Mouse (Mus musculus) gastrocnemius, postnatal 36 days (tissue): ENCODE data around the gene Cdkn1b. TPM values are rescaled to one million over a fixed set of nuclear protein-coding genes. Genes with fewer than 3 reads are reported as not detected.

Experiments used
- DNase-seq, 2 experiments: peaks; one replicate each; pipeline ENCODE4 v3.0.0; 2022
- intact Hi-C: fragments of 180-260 bp; cut with DNase I; formaldehyde crosslinking; loops from one replicate; pipeline ENCODE4 v1.15.1; 2025
- total RNA-seq, 2 experiments: library from RNA; stranded (reverse); gene quantifications; 2 replicates each; pipeline ENCODE4 v1.2.3; 2021

The Cdkn1b gene
- total RNA-seq, 2 experiments from 2014 or later, result 35.3 to 39.5 TPM

DNA sequence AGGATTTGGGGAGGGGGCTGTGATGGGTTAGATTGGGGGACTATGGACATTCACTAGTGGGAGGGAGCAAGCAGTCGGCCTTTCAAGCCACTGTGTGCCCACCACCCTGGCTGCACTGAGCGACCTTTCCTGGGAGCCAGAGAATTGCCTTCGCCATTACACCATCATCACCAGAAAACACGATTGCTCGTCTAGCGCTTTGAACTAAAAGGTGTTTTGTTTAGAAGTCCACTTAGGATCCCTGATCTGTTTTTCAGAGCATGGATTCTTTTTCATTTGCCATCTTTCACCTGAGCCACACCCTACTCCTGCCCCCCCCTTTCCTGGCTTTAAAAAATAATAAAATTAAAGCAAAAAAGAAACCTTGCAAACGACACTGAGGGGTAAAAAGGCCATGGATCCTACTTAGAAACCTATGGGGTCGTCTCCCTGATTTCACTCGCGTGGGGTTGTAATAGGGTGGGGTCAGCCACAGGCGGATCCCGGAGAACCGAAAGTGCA lies 7.4 kb downstream of the Cdkn1b start:
- no peak for DNase-seq
- intact Hi-C loops, result no loop called here

DNA sequence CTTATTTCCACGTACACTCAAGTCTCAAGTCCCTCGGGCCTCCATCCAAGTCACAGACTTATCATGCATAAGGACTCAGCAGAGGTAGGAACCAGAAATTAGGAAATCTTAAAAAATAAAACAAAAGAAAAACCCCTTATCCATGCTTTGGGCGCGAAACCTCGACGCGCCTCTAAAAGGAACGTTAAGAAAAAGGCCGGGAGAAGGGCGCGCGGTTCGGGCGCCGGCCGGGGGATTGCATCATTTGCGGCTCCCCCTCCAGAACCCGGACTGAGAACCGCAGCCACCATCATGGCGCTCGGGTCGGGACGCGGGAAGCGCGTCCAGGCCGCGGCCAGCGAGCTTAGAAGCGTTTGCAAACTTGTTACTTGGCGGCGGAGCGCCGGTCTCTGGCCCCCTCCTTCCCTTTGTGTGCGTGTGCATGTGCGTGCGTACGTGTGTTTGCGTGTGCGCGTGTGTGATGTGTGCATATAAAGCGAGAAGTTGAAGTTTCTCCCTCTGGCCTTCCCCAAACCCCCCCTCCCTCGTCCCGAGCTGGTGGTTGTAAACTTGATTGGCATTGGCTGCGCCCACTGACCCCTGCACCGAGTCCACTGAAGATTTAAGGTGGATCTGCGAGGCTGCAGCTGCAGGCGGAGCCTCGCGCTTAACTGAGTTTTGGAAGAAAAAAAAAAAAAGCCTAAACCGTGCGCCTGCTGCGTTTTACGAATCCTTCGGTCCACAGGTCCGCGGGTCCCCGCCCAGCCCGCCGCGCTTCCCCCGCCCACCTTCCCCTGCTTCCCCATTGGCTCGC lies 8.1 kb downstream of the Cdkn1b start:
- DNase-seq, result peak; percentile 73 to 81
- intact Hi-C loops, result no loop called here

- intact Hi-C loops, result no loop called here
- peak in 1 of 2 experiments; percentile 21 for DNase-seq
Observed at GRCm38 (mm10) chr6:134928889-134929310, 8.7 kb downstream of the Cdkn1b start.

GRCm38 (mm10) chr6:134929926-134930325 lies 9.7 kb downstream of the Cdkn1b start:
- no peak for DNase-seq
- intact Hi-C loops, result no loop called here

DNA sequence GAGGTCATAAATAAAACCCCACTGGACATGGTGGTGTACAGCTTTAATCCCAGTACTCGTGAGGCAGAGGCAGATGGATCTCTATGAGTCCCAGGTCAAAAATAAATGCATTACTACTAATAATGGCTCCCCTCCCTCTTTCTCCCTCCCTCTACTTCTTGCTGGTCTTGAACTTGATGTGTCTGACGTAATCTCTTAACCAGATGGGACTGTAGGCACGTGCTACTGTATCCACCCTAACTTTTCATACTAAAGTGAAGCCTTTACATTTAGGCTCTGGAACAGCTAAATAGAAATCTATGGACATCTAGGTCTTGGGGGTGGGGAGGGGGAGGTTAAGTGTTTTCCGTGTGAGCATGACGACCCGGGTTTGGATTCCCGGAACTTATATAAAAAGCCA lies 10.2 kb downstream of the Cdkn1b start:
- intact Hi-C loops, result no loop called here
- DNase-seq, result no peak

- intact Hi-C loops, result no loop called here
- DNase-seq, result no peak
Observed at GRCm38 (mm10) chr6:134931146-134931545, 10.9 kb downstream of the Cdkn1b start.

DNA sequence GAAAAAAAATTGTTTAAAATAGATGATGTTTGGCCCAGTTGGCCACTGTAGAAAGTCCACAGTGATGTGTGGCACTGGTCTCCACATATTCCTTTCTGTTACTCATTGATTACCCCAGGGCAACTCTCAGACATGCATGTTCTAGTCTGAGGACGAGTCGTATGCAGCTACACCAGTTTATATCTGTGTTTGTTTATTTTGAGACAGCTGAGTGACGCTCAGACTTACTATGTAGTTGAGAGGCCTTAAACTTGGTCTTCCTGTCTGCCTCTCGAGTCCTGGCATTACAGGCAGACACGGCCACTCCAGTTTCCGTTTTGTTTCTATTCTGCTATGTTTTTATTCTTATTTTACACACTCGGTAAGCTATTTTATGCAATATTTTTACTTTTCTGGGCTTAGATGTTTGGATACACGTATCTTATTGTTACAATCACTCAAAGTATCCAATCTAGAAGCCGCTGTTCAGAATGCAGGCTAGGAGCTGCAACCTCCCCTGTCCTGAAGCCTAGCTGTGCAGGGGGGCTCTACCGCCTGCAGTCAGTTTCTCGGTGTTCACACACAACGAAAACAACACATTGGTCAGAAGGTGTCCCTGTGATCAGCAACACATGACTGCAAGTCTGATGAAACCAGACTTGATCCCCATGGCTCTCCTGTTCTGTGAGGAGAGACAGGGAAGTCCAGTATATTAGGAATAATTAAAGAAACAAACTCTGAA lies 12.4 kb downstream of the Cdkn1b start:
- intact Hi-C loops, result no loop called here
- no peak for DNase-seq

- intact Hi-C loops, result no loop called here
- DNase-seq, result no peak
Observed at GRCm38 (mm10) chr6:134933207-134933558, 13.0 kb downstream of the Cdkn1b start.

DNA sequence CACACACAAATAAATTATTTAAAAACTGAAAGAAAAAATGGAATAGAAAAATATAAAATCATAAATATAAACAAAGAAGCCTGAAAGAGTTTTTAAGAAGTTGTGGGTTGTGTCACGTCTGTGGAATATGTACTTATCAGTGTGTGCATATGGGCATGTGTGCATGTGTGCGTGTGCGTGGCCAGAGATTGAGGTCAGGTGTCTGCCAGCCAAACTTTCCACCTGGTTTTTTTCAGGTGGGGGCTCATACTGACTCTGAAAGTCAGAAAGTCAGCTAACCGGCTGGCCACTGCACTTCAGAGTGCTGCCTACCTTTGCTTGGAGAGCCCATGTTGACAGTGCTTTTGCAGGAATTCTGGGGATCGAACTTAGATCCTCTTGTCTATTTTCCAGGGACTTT lies 14.1 kb downstream of the Cdkn1b start:
- no peak for DNase-seq
- intact Hi-C loops, result no loop called here

DNA sequence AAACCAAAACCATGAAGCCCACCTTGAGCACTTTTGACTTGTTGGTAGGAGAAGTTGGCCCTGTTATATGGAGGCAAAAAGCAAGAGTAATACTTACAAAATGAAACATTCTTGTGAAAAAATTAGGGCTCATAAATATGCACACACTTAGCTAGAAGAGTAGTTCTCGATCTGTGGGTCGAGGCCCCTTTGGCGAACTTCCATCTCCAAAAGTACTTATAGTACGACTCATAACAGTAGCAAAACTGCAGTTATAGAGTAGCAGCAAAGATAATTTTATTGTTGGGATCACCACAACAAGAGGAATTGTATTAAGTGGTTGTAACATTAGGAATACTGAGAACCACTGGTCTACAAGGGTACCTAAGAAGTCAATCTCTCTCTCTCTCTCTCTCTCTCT lies 19.6 kb downstream of the Cdkn1b start:
- intact Hi-C loops, result loop anchor here (10.0 kb wide), 1 partner anchor 285 kb away; no protein-coding TSS in a partner anchor
- DNase-seq, result no peak

DNA sequence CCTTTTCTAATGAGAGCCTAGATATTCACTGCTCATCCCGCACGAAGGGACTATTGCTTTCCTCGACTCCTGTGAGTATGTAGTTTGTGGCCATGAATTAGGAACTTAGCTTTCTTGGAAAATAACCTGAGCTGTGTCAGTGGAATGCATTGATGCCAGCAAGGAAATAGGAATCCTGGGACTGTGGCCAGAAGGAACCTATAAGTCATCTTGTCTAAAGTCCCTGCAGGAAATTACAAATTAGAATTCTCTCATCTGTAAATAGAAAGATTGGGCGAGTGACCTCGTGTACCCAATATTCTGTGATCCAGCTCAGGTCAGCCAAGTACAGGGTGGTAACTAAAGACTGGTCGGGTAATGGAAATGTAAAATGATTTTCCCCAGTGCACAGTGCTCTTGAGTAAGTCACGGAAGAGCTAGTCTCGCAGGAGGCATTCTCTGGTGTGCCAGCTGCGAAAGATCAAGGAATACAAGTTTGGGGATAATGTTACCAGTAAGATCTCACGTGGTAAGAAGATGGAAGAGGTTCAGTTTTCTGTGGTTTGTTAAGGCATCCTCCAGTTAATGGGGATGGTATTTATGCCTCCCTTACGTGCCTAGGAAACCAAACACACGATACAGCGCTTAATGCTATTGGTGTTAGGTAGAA lies 23.7 kb downstream of the Cdkn1b start:
- intact Hi-C loops, result loop anchor here (10.0 kb wide), 1 partner anchor 289 kb away; no protein-coding TSS in a partner anchor
- DNase-seq, result no peak

DNA sequence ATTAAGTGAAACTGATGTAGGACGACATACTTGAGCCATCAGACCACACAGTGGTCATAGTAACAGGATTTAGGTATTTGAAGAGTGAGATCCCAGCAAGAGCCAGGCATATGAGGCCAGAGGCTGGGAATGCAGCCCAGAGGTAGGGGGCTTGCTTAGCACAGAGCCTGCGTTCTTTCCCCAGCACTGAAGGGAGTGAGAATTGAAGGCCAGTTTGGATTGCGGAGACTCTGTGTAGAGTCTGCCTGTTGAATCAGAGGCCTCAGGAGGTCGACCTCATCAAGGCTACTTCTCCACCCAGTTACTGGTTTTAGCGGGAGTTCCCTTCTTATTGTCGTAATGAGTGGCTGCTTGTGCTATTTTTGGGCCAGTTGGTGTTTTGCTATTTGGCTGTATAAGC lies 25.9 kb downstream of the Cdkn1b start:
- no peak for DNase-seq
- intact Hi-C loops, result loop anchor here (10.0 kb wide), 1 partner anchor 291 kb away; no protein-coding TSS in a partner anchor

DNA sequence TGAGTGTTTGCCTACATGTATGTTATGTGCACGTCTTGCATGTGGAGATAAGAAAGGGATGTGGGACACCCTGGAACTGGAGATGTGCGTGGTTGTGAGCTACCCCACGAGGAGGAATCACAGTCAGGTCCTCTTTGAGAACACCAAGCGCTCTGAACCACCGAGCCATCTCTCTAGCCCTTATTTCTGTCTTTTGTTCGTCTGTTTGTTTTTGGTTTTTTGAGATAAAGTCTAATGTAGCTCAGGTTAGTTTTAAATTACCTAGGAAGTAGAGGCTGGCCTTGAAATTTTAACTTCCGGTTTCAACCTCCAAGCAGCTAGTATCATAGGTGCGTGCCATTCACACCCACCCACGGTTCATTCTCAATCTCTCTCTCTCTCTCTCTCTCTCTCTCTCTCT lies 26.7 kb downstream of the Cdkn1b start:
- intact Hi-C loops, result loop anchor here (1.0 to 10.0 kb wide), 2 partner anchors 74 to 292 kb away; no protein-coding TSS in a partner anchor
- no peak for DNase-seq

- intact Hi-C loops, result loop anchor here (1.0 to 10.0 kb wide), 2 partner anchors 74 to 293 kb away; no protein-coding TSS in a partner anchor
- DNase-seq, result peak; percentile 58 to 71
Observed at GRCm38 (mm10) chr6:134947311-134948087, 27.3 kb downstream of the Cdkn1b start.

- intact Hi-C loops, result loop anchor here (10.0 kb wide), 1 partner anchor 294 kb away; no protein-coding TSS in a partner anchor
- DNase-seq, result no peak
Observed at GRCm38 (mm10) chr6:134948522-134949061, 28.4 kb downstream of the Cdkn1b start.

- intact Hi-C loops, result loop anchor here (10.0 kb wide), 1 partner anchor 294 kb away; no protein-coding TSS in a partner anchor
- no peak for DNase-seq
Observed at GRCm38 (mm10) chr6:134949241-134949640, 29.0 kb downstream of the Cdkn1b start.

GRCm38 (mm10) chr6:134951364-134951763 lies 31.2 kb downstream of the Cdkn1b start:
- no peak for DNase-seq
- intact Hi-C loops, result no loop called here

GRCm38 (mm10) chr6:134953976-134954375 lies 33.8 kb downstream of the Cdkn1b start:
- intact Hi-C loops, result no loop called here
- no peak for DNase-seq

GRCm38 (mm10) chr6:134956388-134956787 lies 36.2 kb downstream of the Cdkn1b start:
- intact Hi-C loops, result no loop called here
- no peak for DNase-seq

DNA sequence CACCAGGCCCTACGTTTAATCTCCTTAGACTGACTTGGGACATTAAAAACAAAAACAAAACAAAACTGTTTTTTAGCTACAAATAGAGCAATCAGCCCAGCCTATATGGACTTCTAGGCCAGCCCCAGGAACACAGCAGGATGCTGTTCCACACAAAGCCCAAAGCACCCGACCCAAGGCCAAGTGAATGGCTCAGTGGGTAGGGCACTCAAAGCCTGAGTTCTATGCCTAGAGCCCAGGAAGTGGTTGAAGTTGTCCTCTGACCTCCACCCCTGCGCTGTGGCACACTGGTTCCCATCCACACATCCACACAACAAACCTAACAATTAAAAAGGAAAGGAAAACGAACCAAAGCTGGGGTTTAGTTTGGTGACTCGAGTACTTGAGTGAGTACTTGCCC lies 41.1 kb downstream of the Cdkn1b start:
- DNase-seq, result no peak

More for the DNA sequence above, 41.1 kb downstream of the Cdkn1b start:
- intact Hi-C loops, result no loop called here
